Mouse (Mus musculus) right cerebral cortex, adult 2 months (tissue): ENCODE results near the gene Dqx1.
A peak's percentile ranks its signal among the peaks of the same experiment; 100 is the strongest.

Experiments
- DNase-seq, 2 experiments: peaks; one replicate each; pipeline ENCODE4 v3.0.0; 2021 to 2022; ENCODE audit warnings: low spot score in 2 of 2

Gene Dqx1

DNA sequence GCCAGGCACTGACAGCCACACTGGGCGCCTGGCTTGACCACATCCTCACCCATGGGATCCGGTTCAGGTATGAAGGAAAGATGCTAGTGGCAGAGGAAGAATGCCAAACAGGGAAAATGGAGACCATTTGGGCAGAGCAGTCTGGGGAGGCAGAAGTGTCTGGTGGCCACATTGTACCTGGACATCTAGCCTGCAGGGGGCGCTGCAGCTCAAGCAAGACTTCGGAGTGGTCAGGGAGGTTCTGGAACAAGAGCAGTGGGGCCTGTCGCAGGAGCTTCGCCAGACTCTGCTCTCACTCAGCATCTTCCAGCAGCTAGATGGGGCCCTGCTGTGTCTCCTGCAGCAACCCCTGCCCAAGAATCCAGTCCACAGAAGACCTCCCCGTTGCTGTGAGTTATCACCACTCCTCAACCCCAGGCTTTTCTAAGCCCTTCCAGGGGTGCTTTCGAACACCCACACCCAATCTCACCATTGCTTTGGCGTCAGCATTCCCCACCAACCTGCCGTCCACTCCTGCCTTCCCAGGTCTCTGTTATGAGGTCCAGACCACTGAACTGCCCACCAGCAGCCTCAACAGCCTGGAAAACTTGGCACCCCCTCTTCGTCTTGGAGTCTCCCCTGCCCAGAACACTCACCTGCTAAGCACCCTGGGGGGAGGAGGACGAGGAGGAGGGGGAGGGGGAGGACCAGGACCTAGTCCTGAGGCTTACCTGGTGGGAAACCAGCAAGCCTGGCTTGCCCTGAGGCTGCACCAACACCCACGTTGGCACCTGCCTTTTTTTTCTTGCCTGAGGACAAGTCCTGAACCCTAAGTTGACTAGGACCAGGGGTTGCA lies 50.1 kb downstream of the Dqx1 start:
- peak in 1 of 2 experiments; percentile 73 for DNase-seq

DNA sequence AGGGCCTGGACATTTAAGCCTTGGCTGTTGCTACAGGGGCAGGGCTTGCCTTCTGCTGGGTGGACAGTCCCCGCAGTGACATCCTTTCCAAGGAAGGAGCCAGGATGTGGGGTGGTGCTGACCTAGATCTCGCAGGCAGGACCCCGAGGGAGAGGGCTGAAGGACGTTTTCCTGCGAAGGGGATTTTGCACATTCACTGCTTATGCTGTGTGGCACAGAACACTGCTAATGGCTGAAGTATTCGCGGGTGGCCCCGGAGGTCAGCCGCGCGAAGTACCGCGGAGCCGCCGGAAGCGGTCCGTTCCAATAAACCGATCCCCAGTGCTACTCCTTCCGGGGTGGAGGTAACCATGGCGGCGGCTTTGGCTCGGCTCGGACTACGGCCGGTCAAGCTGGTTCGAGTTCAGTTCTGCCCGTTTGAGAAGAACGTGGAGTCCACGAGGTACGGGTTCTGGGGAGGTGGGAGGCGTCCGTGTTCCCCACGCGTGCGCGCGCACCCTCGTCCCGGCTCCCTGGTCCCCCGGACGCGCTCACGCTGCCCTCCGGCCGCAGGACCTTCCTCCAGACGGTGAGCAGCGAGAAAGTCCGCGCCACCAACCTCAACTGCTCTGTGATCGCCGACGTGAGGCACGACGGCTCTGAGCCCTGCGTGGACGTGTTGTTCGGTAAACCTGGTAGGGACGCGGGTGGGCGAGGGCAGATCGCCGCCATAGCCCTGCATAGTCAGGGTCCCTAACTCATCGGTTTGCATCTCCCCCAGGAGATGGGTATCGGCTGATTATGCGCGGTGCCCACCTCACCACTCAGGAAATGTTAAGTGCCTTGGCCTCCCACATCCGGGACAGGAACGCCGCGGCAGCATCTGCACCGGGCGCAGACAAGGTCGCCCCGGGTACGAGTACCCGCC lies 51.4 kb downstream of the Dqx1 start, which contains the start of gene Mrpl53:
Gene Mrpl53, plus strand, starts transcription at position 279 of the 907 bp plus-strand sequence.
- DNase-seq, result peak; percentile 81 to 83

DNA sequence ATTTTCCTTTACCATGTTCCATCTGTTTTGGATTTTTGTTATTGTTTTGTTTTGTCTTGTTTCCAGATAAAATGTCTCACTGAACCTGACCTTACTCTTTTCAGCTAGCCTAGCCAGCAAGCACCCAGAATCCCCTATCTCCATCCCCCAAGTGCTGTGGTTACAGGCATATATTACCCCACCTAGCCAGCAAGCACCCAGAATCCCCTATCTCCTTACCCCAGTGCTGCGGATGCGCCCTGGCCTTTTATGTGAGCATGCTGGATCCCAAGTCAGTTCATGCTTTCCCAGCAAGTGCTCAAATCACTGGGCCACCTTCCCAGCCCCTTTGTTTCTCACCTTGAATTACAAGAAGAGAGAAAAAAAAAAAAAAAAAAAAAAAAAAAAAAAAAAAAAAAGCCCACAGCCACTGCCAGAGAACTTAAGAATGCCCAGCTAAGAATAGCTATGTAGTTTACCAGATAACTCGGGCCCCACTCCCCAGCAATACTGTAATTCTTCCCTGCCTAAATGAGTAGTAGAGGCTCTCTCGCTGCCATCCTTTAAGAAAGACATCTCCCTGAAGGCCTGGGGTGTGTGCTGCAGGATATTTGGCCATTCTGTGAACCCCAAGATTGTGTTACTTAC lies 54.0 kb downstream of the Dqx1 start:
- DNase-seq, result no peak

DNA sequence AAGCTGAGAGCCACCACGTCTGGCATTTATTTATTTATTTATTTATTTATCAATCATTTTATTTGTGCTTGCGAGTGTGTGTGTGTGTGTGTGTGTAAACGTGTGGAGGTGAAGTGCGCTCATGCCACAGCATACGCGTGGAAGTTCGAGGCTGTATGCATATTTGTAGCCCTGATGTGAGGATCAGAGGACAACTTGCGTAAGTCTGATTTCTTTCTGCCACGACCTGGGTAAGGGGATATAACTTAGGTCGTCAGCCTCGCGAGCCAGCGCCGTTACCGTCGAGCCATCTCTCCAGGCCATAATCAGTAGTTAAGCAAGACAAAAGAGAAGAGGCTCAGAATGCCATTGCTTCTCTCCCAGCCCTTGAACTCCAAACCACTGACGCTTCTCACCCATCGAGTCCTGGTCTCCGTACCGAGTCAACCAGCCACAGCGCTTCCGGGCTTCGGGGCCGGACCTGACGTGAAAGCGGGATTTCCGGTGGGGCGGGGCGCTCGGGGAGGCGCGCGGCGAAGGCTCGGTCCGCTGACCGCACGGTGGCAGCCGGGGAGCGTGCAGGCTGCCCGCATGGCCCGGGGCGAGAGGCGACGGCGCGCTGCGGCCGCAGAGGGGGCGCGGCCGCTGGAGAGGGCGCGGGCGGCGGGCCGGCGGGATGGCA lies 57.5 kb downstream of the Dqx1 start, which contains the start of gene Mogs:
Gene Mogs, plus strand, starts transcription at position 486 of the 661 bp plus-strand sequence.
- peak; percentile 92 to 93 for DNase-seq

DNA sequence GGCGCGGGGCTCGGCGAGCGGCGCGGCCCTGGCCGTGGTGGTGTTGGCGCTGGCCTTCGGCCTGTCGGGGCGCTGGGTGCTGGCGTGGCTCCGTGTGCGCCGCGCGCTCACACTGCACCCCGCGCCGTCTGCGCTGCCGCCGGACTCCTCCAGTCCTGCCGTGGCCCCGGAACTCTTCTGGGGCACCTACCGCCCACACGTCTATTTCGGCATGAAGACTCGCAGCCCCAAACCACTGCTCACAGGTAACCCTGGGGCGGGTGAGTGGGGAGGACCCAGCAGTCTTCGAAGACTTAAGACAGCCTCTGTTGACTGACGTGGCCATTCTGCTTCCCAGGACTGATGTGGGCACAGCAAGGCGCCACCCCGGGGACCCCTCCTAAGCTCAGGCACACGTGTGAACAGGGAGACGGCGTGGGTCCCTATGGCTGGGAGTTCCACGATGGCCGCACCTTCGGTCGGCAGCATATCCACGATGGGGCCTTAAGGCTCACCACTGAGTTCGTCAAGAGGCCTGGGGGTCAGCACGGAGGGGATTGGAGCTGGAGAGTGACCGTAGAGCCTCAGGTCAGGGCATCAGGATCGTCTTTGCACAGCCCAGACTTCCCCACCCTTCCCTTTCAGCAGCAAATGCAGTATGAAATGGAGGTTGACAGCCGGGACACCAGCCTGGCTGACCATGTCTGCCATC lies 58.2 kb downstream of the Dqx1 start:
- DNase-seq, result no peak

DNA sequence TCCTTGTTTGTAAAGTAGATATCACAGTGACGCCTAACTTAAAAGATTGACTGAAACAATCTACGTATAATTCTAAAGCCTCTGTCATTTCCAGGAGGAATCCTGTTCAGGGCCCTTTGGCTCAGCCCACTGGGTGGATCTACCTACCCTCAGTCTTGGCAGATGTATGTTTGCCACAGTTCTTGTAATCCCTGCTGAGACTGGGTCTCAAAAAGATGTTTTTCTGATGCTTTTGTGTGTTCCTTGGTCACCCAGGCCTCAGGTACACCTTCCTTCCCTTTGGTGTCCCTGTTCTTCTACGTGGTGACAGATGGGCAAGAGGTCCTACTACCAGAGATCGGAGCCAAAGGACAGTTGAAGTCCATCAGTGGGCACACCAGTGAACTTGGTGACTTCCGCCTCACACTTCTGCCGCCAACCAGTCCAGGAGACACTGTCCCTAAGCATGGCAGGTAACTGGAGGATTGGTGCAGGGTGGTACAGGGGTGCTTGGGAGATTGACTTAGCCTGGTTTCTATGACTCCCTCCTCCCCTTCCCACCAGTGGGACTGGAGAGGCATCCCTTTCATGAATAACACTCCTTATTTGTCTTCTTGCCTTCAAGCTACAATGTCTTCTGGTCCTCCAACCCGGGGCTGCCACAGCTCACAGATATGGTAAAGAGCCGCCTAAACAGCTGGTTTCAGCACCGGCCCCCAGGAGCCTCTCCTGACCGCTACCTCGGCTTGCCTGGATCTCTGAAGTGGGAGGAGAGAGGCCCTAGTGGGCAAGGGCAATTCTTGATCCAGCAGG lies 58.9 kb downstream of the Dqx1 start:
- no peak for DNase-seq
